Mouse (Mus musculus) embryo, embryonic 11.5 days (tissue): ENCODE measurements around the gene Cdk14.

Experiments used
- DNase-seq: peaks from one replicate; pipeline ENCODE4 v3.0.0-alpha.2; 2012; ENCODE audit warnings: low read depth, low spot score

Gene Cdk14

DNA sequence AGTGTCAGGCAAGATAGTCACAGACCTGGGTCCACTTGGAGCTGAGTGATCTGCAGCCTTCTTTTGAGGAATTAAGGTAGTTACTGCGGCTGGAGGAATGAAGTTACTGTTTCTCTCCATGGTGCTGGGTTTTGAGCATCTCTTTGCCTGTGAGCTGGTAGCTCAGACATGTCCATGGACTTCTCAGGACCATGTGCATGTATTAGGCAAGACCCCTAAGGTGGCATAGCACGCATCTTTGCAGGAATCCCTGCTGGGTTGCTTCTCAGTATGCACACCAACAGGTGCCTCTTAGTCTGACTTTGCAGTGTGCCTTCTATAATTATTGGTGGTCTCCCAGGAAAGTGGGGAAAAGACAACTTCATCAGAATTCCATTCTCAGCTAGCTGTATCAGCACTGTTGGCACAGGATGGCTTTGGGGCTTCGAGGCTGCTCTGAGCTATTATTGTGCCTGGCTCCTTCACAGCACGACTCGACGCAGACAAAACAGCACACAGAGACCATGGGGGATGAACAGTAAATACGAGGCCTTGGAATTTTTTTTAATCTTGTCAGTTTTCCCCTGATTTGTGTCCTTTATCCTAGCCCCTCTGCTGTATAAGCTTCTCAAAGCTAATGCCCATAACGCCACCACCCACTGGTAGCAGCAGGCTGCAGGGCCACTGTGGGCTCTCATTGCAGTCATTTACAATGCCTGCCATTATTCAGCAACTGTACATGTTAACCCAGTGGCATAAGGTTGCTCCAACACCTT is 618.8 kb downstream of the Cdk14 start:
- DNase-seq = no peak

DNA sequence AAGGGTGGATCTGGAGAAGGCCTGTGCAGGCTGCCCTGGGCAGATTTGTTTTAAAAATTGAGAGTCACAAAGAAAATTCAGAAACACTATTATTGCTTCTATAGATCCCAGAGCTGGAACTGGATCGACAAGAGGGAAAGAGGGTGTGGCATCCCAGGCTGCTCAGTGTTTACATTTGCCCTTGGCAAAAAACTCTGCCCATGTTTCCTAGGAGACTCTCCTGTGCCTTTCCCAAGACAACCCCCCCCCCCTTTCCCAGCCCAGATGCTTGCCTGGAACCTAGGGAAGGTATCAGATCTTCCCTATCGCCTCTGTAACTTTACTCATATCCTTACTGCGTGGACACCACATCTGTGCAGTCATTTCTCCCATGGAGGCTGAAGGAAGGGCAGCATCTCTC is 628.9 kb downstream of the Cdk14 start:
- DNase-seq = no peak

DNA sequence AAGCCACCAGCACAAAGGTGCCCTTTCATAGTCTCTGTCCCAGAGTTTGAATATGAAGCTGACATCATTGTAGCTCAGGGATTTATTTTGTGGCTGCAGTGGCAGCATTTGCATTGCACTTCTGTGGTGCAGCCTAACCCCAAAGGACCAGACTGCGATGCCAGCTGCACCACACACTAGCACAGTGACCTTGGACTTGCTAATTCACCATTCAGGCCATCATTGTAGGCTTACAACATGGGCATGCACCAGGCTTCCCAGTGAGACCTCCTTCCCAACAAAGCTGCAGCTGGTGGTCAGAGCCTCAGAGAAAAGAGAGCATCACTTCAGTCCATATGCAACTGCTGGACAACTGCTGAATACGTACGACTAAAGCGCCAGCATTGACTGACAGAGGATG is 629.8 kb downstream of the Cdk14 start:
- no peak for DNase-seq

DNA sequence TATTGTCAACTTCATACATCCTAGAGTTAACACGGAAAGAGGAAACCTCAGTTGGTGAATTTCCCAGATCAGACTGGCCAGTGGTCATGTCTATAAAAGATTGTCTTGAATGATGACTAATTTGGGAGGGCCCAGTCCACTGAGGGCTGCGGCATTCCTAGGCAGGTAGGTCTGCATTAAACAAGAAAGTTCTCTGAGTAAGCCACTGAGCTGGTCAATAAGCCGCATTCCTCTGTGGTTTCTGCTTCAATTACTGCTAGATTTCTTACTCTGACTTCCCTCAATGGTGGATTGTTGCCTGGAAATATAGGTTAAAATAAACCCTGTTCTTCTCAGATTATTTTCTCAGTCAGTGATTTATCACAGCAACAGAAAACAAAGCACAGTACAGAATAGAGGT is 631.6 kb downstream of the Cdk14 start:
- no peak for DNase-seq

DNA sequence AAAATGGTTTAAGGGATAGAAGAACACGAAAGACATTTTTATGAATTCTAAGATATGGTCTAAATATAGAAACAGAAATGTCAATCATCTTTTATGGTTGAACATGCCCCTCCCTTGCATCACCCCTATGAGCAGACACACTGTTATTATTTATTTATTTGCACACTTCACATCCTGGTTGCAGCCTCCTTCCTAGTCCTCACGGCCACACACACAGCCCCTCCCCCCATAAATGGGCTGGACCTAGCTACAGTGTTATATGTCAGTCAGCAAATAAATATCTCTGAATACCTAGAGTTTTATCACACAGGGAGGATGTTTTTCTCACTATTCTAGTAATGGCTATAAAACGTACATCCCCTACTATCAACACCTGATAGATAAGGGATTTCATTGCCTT is 633.3 kb downstream of the Cdk14 start:
- no peak for DNase-seq

DNA sequence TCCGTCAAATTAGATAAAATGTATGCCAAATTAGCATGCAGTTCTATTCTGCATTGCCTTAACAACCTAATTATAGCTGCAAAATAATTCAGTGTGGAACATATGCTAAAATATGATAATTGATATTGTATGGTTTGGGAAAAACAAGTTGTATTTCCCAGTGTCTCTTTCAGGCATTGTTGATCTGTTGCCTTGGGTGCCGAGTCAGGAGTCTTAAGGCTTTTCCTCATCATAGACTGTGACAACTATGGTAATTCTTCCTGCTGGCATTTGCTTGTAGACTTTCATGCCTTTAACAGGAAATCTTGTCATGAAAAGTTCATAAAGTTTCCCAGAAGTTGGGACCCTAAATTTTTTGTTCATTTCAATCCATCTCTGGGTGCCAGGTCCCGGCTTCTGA is 641.8 kb downstream of the Cdk14 start:
- DNase-seq = no peak

DNA sequence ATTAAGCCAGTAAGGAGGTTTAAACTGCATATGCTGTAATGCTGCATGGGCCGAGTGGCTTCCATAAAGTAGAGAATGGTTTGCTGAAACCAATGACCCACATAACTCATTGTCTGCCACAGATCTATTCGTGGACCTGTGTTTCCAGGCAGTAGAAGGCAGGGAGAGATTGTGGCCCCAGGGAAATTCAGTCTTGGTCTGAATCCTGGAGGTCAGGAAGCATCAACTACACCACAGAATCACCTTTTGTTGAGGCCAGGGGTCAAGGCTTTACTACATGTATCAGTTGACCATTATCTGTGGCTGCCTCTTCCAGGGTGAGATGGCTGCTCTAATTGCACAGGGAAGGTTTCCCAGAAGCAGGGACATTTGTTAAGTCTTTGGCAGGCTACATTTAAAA is 643.6 kb downstream of the Cdk14 start:
- no peak for DNase-seq

DNA sequence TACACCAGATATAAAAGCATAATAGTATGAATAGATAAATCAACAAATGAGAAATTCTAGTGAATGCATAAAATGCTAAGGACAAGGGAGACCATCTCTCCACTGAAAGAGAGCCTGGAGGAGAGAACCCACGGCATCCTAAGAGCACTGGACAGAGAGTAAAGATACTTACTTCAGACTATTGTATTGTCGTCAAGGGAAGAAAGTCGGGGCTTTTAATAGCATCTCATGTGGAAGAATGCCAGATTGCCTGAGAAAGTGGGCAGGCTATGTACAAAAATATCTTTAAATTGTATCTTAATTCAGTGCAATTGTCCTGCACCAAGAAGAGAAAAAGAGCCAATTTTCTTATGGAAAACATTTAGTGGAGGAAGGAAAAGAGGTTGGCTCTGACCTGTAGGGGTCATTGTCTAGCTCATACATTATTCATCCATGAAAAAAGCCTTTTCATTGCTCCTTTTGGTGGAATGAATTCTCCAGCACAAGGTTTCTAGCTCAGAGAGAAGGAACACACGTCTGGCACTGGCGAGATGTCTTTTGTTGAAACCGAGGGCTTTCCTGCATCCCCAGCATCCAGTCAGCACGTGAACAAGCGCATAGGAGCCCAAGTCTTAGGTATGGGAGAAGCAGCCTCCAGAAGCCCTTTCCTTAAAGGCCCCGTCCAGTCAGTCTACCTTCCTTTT is 646.9 kb downstream of the Cdk14 start:
- DNase-seq = no peak

DNA sequence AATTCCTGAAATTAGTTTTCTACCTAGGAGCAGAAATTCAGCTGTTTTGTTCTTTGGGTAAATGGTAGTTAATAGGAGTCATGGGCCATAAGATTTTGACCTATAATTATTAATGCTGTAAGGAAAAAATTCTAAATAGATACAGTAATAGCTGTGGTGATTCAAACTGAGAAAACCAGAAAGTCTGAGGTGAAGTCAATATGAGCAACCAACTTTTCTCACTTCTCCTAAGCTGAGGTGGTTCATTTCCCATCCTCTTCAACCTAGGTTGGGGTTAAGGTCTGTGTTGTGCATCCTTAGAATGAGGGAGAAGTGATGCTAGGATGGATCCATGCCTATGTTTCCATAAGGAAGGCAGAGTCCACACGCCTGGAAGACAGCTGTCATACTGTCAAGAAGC is 649.5 kb downstream of the Cdk14 start:
- no peak for DNase-seq

DNA sequence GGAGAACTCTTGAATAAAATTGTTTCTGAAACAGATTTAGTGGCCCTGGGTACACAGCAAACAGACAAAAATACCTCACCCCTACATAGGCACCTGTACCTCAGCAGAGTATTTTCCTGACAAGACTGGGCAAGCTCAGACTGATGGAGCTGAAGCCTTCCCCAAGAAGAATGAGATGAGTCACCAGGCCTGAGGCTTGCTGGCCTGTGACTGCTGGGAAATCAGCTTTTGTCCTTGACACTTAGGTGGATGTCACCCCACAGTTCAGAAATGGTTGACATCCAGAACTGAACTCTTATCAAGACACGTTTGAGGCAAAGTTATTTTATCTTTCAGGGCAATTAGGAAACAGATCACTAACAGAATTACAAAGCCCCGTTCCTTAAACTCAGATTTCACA is 652.2 kb downstream of the Cdk14 start:
- DNase-seq = no peak

DNA sequence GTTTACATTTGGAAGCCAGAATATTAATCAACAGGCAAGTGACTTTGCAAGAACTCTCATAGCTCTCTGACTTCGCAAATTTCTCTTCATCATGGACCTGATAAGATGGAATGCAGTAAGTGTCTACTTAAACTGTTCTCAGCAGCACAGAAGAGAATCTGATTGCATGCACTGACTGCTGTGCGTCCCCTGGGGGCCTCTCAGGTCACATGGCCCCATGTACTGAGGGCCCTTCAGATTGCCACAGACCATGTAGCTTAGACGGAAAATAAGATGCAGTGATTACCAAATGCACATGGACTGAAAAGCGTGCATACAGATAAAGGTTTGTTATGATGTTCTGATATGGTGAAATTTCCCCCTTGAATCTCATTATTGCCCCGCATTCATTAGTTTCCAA is 653.4 kb downstream of the Cdk14 start:
- DNase-seq = no peak

DNA sequence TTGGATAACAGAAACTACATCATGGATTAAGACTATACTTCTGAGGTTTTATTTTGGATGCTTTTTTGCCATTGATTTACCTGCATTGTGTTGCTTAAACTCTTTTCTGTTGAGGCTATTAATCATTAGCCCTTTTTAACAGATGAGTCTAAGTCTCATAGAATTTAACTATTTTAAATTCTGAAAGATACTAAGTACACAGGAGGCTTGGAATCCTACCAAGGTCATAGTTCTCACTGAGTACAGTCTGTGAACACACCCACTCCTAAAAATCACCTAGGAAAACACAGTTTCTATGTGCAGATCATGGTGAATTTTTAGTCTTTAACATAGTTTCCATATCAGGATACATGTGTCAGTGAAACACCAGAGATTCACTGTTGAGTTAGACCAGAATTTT is 658.2 kb downstream of the Cdk14 start:
- DNase-seq = no peak

DNA sequence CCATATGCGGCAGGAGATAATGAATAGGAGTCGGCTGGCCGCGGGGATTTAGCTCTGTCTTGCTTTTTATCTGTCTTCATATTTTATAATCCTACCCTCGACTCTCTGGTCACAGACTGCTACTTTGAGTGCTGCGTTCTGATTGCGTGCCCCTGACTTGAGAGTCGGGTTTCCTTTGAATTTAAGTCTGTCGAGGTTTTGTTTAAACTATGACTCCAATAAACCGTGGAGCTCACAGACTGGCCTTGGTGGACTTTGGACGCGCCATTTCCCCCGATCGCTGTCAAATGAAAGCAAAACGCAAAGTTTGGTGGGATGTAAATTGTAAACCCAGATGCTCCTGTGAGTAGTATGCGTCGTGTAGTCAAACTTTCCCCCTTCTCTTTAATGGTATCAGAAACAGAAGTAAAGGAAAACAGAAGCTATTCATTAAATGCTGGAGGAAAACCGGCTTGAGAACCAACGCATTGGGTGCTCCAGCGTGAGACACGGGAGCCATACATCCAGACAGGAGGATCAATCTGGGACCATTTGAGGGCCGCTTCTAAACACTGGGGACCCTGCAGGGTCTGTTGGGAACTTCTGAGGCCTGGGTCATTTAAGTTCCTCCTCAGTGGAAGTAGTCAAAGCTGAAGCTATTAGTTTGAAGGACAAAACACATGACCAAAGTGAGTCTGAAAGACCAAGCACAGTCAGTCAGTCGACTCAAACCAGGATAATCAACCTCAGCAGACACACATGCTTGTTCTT is 661.6 kb downstream of the Cdk14 start:
- no peak for DNase-seq

DNA sequence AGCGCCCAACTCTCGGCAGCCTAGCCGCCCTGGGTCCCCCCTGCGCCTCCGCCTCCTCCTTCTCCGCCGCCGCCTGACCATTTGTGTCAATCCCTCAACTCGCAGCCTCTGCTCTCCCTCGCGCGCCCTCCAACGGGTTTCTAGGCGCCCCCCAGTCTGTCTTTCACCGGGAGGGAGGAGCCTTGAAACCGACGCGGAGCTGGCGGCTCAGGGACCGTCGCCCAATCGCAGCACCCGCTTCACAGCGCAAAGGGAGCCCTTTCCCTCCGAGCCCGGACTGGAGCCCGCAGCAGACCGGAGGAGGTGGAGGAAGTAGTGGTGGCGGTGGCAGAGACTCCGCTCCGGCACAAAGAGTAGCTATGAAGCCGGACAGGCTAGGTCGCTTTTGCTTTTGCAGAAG is 662.2 kb downstream of the Cdk14 start, which contains the start of gene Fzd1:
TSS of gene Fzd1 (minus strand) at position 134 of the 400 bp plus-strand sequence.
- peak; percentile 90 for DNase-seq

DNA sequence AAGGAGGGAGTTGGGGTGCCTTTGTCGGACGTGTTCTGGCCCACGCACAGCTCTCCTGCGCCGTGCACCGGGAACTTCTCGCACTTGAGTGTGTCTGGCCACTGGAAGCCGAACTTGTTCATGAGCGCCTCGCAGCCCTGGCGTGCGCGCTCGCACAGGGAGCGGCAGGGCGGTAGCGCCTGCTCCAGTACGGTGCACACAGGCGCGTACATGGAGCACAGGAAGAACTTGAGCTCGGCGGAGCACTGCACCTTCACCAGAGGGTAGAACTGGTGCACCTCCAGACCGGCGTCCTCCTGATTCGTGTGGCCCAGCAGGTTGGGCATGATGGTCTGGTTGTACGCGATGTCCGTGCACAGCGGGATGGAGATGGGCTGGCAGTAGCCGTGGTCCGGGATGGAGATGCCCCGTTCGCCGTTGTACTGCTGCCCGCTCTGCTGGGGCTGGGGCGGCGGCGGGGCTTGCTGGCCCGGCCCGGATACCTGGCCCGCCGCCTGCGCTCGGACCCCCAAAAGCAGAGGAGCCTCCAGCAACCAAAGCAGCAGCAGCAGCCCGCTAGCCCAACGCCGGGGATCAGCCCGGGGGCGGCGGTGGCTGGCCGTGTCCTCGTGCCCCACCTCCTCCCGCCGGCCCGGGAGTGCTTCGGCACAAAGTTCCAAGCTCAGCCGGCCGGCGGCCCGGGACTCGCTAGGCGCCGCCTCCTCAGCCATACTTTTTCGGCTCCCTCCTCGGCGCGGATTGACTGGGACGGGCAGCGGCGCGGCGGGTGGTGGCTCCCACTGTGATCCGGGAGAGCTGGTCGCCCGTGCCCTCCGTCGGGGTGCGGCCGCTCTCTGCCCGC is 663.0 kb downstream of the Cdk14 start:
- DNase-seq = peak; percentile 44

DNA sequence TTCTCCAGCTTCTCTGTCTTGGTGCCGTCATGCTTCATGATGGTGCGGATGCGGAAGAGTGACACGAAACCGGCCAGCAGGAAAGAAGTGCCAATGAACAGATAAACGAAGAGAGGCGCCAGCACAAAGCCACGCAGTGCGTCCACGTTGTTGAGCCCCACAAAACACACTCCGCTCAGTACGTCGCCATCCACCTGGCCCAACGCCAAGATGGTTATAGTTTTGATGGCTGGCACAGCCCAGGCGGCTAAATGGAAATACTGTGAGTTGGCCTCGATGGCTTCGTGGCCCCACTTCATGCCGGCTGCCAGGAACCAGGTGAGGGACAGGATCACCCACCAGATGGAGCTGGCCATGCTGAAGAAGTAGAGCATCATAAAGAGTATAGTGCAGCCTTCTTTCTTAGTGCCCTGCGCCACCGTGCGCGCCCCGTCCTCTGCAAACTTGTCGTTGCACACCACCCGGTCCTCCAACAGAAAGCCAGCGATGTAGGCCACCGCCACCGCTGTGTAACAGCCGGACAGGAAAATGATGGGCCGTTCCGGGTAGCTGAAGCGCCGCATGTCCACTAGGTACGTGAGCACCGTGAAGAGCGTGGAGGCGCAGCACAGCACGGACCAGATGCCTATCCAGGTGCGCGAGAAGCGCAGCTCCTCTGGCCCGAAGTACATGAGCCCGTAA is 664.0 kb downstream of the Cdk14 start:
- DNase-seq = no peak

DNA sequence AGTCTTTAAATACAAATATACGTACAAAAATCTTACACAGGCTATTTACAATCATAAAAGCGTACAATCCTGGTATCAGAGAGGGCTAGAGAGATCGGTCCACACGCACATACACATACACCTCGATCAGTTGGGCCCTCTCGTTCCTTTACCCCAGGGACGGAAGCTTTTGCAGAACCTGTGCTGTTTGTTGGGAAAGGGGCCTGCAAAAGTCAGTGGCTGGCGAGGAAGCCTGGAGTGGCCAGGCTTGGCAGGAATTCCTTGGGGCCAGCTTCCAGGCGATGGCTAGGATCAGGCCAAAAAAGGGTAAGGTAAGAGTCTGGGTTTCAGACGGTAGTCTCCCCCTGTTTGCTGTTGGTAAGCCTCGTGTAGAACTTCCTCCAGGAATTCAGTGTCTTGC is 664.8 kb downstream of the Cdk14 start:
- no peak for DNase-seq

DNA sequence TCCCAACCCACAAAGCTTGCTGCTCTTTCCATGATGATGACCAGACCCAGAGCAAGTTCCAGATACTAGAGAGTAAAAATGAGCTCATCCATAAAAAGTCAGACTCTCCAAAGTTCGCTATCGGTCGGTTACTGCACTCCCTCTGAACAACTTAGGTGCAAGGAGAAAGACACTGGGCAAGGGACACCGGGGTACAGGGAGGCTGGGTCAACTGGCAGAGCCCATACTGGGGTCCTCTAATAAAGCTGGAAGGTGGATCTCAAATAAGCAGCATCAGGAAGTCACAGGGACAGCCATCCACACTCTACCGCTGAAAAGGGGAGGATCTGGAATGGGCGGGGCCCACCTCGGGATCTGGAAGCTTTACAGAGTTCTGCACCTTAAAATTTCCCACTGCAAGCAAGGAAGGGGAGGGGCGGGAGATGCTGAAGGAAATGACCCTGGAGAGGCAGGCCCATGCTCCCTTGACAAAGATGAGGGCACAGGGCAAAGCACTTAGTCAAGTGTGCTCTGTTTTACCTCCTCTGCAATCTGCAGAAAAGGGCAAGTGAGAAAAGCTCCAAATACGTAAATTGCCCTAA is 665.3 kb downstream of the Cdk14 start:
- DNase-seq = no peak
